Mouse (Mus musculus) C2C12 (cell line): ENCODE data around the gene Cgnl1. TPM values are rescaled to one million over a fixed set of nuclear protein-coding genes. Genes with fewer than 3 reads are reported as not detected.

Source experiments
- H3K27me3 ChIP-seq: one replicate; pipeline ENCODE4 v1.6.1; 2011; ENCODE audit not compliant: control insufficient read depth, insufficient read depth, insufficient read length
- H3K36me3 ChIP-seq: one replicate; pipeline ENCODE4 v1.6.1; 2011; ENCODE audit not compliant: control insufficient read depth, insufficient read depth
- H3K4me3 ChIP-seq: one replicate; pipeline ENCODE4 v1.5.1; 2011; ENCODE audit warnings: mild to moderate bottlenecking, control low read depth; ENCODE audit not compliant: poor library complexity, insufficient read depth, severe bottlenecking
- H3K79me2 ChIP-seq: one replicate; pipeline ENCODE4 v1.6.1; 2011; ENCODE audit not compliant: control insufficient read depth, insufficient read depth
- H3K79me3 ChIP-seq: one replicate; pipeline ENCODE4 v1.6.1; 2011; ENCODE audit warnings: low read depth, control low read depth
- H3ac ChIP-seq: one replicate; pipeline ENCODE3; 2011; ENCODE audit warnings: low read depth; ENCODE audit not compliant: control insufficient read depth, insufficient read length
- CEBPB ChIP-seq: IDR thresholded peaks from one replicate; pipeline ENCODE4 v1.6.1; 2011; ENCODE audit warnings: low read depth, mild to moderate bottlenecking, control low read depth, moderate library complexity
- CTCF ChIP-seq: IDR thresholded peaks from one replicate; pipeline ENCODE4 v1.5.1; 2011; ENCODE audit not compliant: control insufficient read depth, insufficient read depth, insufficient read length
- FOSL1 ChIP-seq: IDR thresholded peaks from one replicate; pipeline ENCODE4 v1.8.0; 2011; ENCODE audit warnings: mild to moderate bottlenecking, low read length; ENCODE audit not compliant: poor library complexity, insufficient read depth, severe bottlenecking
- MAX ChIP-seq: IDR thresholded peaks from one replicate; pipeline ENCODE4 v1.6.1; 2011; ENCODE audit warnings: mild to moderate bottlenecking, control low read depth
- MYOD1 ChIP-seq: IDR thresholded peaks from one replicate; pipeline ENCODE4 v1.6.1; 2011; ENCODE audit warnings: low read depth; ENCODE audit not compliant: control insufficient read depth, insufficient read length
- MYOG ChIP-seq: IDR thresholded peaks from one replicate; pipeline ENCODE4 v1.6.1; 2011; ENCODE audit not compliant: control insufficient read depth, insufficient read length; ENCODE audit errors: extremely low read depth
- USF1 ChIP-seq: IDR thresholded peaks from one replicate; pipeline ENCODE4 v1.6.1; 2011; ENCODE audit warnings: low read depth, mild to moderate bottlenecking, control low read depth, moderate library complexity
- polyA plus RNA-seq: library from polyadenylated mRNA; unstranded; fragments of >200 nt; fragmentation: generic; extraction: Trizol; gene quantifications from one replicate; pipeline ENCODE4 v1.2.1, GENCODE M21; 2012; ENCODE audit warnings: missing spikeins

Gene Cgnl1
- polyA plus RNA-seq, 1 experiment = 1.9 TPM

GRCm38 (mm10) chr9:71695133-71695532 lies 76.3 kb downstream of the Cgnl1 start:
- no peaks in the 10 kb centered on the region for H3K27me3 ChIP-seq
- no peak overlapping the region for H3K4me3 ChIP-seq
- TF ChIP-seq CTCF (no peak), FOSL1 (no peak), MYOG (no peak), MYOD1 (no peak), CEBPB (no peak), USF1 (no peak), MAX (no peak)
- H3K36me3 ChIP-seq = no peaks in the 10 kb centered on the region
- no peaks in the 10 kb centered on the region for H3K79me2 ChIP-seq
- H3ac ChIP-seq = no peak overlapping the region
- no peaks in the 10 kb centered on the region for H3K79me3 ChIP-seq

GRCm38 (mm10) chr9:71694223-71694622 lies 77.2 kb downstream of the Cgnl1 start:
- H3K27me3 ChIP-seq = no peaks in the 10 kb centered on the region
- no peak overlapping the region for H3ac ChIP-seq
- TF ChIP-seq CTCF = no peak
- no peak for TF ChIP-seq MYOG
- TF ChIP-seq FOSL1 = no peak
- no peak for TF ChIP-seq MAX
- TF ChIP-seq MYOD1 = no peak
- no peak for TF ChIP-seq USF1
- no peak for TF ChIP-seq CEBPB
- H3K36me3 ChIP-seq = no peaks in the 10 kb centered on the region
- H3K79me3 ChIP-seq = no peaks in the 10 kb centered on the region
- no peak overlapping the region for H3K4me3 ChIP-seq
- H3K79me2 ChIP-seq = no peaks in the 10 kb centered on the region

GRCm38 (mm10) chr9:71693771-71694170 lies 77.6 kb downstream of the Cgnl1 start:
- H3K27me3 ChIP-seq = no peaks in the 10 kb centered on the region
- H3K79me3 ChIP-seq = no peaks in the 10 kb centered on the region
- H3ac ChIP-seq = no peak overlapping the region
- H3K36me3 ChIP-seq = no peaks in the 10 kb centered on the region
- H3K79me2 ChIP-seq = no peaks in the 10 kb centered on the region
- H3K4me3 ChIP-seq = no peak overlapping the region
- no peak for TF ChIP-seq MYOG
- TF ChIP-seq MAX = no peak
- no peak for TF ChIP-seq CEBPB
- no peak for TF ChIP-seq USF1
- no peak for TF ChIP-seq CTCF
- TF ChIP-seq MYOD1 = no peak
- TF ChIP-seq FOSL1 = no peak

- no peaks in the 10 kb centered on the region for H3K27me3 ChIP-seq
- H3K79me3 ChIP-seq = no peaks in the 10 kb centered on the region
- H3K4me3 ChIP-seq = no peak overlapping the region
- no peaks in the 10 kb centered on the region for H3K36me3 ChIP-seq
- no peak overlapping the region for H3ac ChIP-seq
- no peak for TF ChIP-seq USF1
- no peak for TF ChIP-seq CEBPB
- TF ChIP-seq CTCF = no peak
- TF ChIP-seq MYOD1 = no peak
- no peak for TF ChIP-seq MAX
- TF ChIP-seq MYOG = no peak
- no peak for TF ChIP-seq FOSL1
- no peaks in the 10 kb centered on the region for H3K79me2 ChIP-seq
Measured at GRCm38 (mm10) chr9:71692165-71692564, 79.2 kb downstream of the Cgnl1 start.

- no peak for TF ChIP-seq CTCF
- no peak for TF ChIP-seq MYOG
- TF ChIP-seq USF1 = no peak
- TF ChIP-seq CEBPB = no peak
- H3K4me3 ChIP-seq = no peak overlapping the region
- no peaks in the 10 kb centered on the region for H3K27me3 ChIP-seq
- H3K79me2 ChIP-seq = no peaks in the 10 kb centered on the region
- no peak overlapping the region for H3ac ChIP-seq
- no peaks in the 10 kb centered on the region for H3K79me3 ChIP-seq
- H3K36me3 ChIP-seq = no peaks in the 10 kb centered on the region
Measured at GRCm38 (mm10) chr9:71689369-71690073, 81.9 kb downstream of the Cgnl1 start.

- H3K36me3 ChIP-seq = no peaks in the 10 kb centered on the region
- TF ChIP-seq FOSL1 (no peak), CTCF (no peak), CEBPB (no peak), USF1 (no peak), MYOD1 (no peak), MAX (no peak), MYOG (no peak)
- H3K79me3 ChIP-seq = no peaks in the 10 kb centered on the region
- no peaks in the 10 kb centered on the region for H3K79me2 ChIP-seq
- no peaks in the 10 kb centered on the region for H3K27me3 ChIP-seq
- H3K4me3 ChIP-seq = no peak overlapping the region
- no peak overlapping the region for H3ac ChIP-seq
Measured at GRCm38 (mm10) chr9:71686463-71686862, 84.9 kb downstream of the Cgnl1 start.
